Mouse (Mus musculus): ENCODE results near the gene Vmn2r58.
"Not testable (repeated sequence)": the region's sequence is repeated elsewhere in the genome, so short reads cannot be mapped to it uniquely, and the experiment has no call there.

Gene Vmn2r58

GRCm38 (mm10) chr7:41872612-41873011 lies at the start of gene Vmn2r58:
Gene Vmn2r58, minus strand, starts transcription at chr7:41872712.
- DNase-seq (ENCODE audit: low read depth, low spot score): not testable (repeated sequence)

All from brain, adult 2 months (tissue).